Mouse (Mus musculus) right cerebral cortex, postnatal 36 days (tissue): ENCODE measurements around the gene Spred1.

Experiments used
- DNase-seq, 2 experiments: peaks; one replicate each; pipeline ENCODE4 v3.0.0; 2022; ENCODE audit warnings: low spot score in 2 of 2, mixed read lengths in 1 of 2

The Spred1 gene

GRCm38 (mm10) chr2:117121212-117121983, at the start of gene Spred1:
TSS of gene Spred1 (plus strand) at chr2:117121374.
- no peak for DNase-seq

- DNase-seq: no peak
Measured at GRCm38 (mm10) chr2:117071596-117071995, 49.6 kb upstream of the Spred1 start.

GRCm38 (mm10) chr2:117078711-117079110, 42.5 kb upstream of the Spred1 start:
- no peak for DNase-seq

GRCm38 (mm10) chr2:117079621-117080020, 41.6 kb upstream of the Spred1 start:
- no peak for DNase-seq

- DNase-seq: no peak
Measured at GRCm38 (mm10) chr2:117086002-117086765, 35.0 kb upstream of the Spred1 start.

- no peak for DNase-seq
Measured at GRCm38 (mm10) chr2:117086766-117087457, 34.3 kb upstream of the Spred1 start.

- no peak for DNase-seq
Measured at GRCm38 (mm10) chr2:117087458-117087820, 33.7 kb upstream of the Spred1 start.

GRCm38 (mm10) chr2:117089482-117089881, 31.7 kb upstream of the Spred1 start:
- no peak for DNase-seq

- DNase-seq: no peak
Measured at GRCm38 (mm10) chr2:117090061-117090460, 31.1 kb upstream of the Spred1 start.

- no peak for DNase-seq
Measured at GRCm38 (mm10) chr2:117092946-117093401, 28.2 kb upstream of the Spred1 start.

GRCm38 (mm10) chr2:117095491-117095890, 25.7 kb upstream of the Spred1 start:
- DNase-seq: no peak

GRCm38 (mm10) chr2:117097305-117097704, 23.9 kb upstream of the Spred1 start:
- no peak for DNase-seq

GRCm38 (mm10) chr2:117099316-117099715, 21.9 kb upstream of the Spred1 start:
- DNase-seq: no peak

- no peak for DNase-seq
Measured at GRCm38 (mm10) chr2:117103461-117103860, 17.7 kb upstream of the Spred1 start.

- no peak for DNase-seq
Measured at GRCm38 (mm10) chr2:117105407-117105806, 15.8 kb upstream of the Spred1 start.

GRCm38 (mm10) chr2:117108059-117108458, 13.1 kb upstream of the Spred1 start:
- no peak for DNase-seq

GRCm38 (mm10) chr2:117109296-117109695, 11.9 kb upstream of the Spred1 start:
- no peak for DNase-seq

- DNase-seq: no peak
Measured at GRCm38 (mm10) chr2:117110355-117110866, 10.8 kb upstream of the Spred1 start.

GRCm38 (mm10) chr2:117113262-117113661, 7.9 kb upstream of the Spred1 start:
- no peak for DNase-seq

- DNase-seq: no peak
Measured at GRCm38 (mm10) chr2:117113762-117114161, 7.4 kb upstream of the Spred1 start.

- DNase-seq: no peak
Measured at GRCm38 (mm10) chr2:117118516-117118915, 2.7 kb upstream of the Spred1 start.
